Mouse (Mus musculus): Measurements from ENCODE around the gene Tpi1.
"Not testable (repeated sequence)": the region's sequence is repeated elsewhere in the genome, so short reads cannot be mapped to it uniquely, and the experiment has no call there.

The Tpi1 gene

DNA sequence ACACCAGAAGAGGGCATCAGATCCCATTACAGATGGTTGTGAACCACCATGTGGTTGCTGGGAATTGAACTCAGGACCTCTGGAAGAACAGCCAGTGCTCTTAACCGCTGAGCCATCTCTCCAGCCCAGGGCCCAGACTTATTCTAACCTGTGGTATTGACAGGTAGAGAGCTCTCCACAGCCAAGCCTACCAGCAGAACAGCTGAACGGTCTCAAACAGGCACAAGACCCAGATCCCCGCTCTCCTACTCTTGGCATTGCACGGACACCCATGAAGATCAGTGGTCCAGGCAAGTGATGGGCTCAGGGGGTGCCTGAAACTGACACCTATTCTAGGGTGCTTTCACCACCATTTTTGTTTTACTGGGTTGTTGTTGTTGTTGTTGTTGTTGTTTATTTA lies 17.1 kb upstream of the Tpi1 start:
- not testable (repeated sequence) for DNase-seq (ENCODE audit: low spot score)

DNA sequence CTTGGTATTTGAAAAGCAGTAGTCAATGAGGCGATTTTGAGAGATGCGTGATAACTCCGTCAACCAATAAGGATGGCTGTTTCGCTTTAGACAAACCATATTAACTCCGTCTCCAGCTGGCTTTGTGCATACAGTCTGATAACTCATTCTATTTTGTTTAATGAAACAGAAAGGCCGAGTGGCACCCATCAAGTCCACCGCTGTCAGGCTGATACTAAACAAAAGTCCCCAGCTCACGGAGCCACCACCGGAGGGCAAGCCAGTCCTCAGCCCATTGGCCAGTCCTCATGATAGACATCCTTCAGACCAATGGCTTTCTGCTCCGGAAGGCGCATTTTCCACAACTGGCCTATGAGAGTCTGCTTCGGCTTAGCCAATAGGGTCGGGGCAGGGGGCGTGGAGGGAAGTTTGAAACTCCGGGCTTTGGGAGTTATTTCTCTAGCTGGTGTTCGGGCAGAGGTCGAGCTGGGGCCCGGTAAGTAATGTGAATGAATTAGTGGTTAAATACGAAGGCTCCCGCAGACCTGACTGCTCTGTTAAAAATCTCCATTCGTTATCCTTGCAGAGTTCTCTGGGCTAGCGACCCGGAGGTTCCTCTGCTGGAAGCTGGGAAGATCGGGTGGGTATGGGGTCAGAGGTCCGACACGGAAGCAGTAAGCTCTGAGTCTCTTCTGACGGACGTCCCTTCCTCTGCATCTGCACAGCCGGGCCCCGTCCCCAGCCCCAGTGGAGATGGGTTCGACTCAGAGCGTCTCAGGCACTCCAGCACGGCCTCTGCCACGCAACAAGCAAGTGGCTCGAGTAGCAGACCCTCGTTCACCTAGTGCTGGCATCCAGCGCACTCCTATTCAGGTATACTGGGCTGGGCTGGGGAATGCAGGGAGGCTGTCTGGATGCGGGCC lies 16.0 kb upstream of the Tpi1 start:
- DNase-seq (ENCODE audit: low spot score) = peak; percentile 93

DNA sequence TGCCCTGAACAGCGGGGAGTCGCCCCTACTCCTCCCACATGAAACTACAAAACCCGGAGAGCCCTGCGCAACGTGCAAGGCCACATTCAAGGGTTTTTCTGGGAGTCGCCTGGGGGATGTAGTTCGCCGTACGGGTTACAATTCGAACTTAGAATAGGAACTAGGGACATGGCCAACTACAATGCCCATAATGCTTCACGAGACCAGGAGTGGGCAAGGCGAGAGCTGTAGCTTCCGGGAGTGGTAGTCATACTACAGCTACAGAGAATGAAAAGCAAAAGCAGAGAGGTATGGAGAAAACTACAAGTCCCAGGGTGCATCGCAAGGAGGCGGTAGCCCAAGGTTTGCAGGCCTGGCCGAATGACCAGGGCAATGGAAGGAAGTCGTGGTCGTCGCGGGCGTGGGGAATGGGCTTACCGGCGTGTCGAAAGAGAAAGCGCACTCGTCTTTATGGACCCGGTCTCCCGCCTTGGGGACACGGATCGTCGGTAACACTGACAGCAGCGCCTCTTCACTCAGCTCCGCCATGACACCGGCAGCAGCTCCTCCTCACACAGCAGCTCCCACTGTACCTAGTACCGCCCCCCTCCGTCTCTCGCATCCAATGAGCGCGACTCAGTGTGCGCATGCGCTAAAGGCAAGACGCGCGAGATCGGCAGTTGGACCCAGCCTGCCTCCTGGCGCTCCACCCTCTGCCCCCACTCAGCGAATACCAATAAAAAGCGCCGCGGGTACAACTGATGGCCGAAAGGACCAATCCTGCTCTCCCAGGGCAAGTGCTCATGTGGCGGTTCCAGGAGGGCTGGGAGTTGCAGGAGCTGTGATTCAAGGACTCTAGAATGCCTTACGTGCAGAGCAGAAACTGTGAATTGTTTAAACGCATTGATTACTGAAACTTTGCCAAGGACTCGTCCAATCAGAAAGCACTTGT lies 15.0 kb upstream of the Tpi1 start, which contains the start of the genes Usp5 and Cdca3:
Gene Usp5, minus strand, starts transcription at position 617 of the 931 bp plus-strand sequence.
Gene Cdca3, plus strand, starts transcription at position 680 of the 931 bp plus-strand sequence.
- DNase-seq (ENCODE audit: low spot score) = peak; percentile 100

DNA sequence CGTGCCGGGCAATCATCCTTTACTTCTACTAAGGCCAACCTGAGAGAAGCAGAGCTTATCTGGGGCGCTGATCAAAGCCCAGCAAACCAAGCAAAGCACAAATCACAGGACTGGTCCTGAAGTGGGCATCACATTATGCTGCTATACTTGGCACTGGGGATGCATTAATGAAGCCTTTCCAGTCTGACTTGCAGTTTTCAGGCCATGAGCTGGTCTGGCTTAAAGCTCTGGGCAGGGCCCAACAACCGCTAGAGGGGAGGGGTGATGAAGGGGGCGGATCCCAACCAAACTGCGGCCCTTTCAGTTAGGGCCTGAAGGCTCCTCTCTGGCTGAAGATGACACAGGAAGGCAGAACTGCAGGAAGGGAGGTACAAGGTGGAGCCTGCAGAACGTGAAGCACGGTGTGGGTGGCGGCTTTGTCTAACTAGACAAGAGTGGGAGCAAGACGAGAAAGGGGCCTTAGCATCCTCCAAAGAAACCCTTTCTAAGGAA lies 14.1 kb upstream of the Tpi1 start:
- DNase-seq (ENCODE audit: low spot score) = no peak

DNA sequence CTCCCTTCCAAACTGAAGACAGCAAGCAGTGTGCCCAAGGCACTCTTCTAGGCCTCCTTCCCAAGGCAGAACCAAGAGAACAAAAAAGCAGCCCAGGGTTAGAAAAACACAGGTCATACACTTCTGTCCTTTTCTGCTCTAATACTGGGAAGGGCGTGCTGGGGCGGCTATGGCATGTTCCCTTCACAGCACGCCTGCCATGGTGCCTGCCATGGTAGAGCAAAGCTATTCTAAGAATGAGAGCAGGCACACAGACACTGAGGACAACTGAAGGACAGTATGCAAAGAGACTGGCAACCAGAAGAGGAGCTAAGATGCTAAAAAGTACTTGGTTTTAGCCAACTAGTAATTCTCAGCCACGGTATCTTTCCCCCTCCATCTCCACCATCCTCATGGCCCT lies 8.0 kb upstream of the Tpi1 start:
- no peak for DNase-seq (ENCODE audit: low spot score)

DNA sequence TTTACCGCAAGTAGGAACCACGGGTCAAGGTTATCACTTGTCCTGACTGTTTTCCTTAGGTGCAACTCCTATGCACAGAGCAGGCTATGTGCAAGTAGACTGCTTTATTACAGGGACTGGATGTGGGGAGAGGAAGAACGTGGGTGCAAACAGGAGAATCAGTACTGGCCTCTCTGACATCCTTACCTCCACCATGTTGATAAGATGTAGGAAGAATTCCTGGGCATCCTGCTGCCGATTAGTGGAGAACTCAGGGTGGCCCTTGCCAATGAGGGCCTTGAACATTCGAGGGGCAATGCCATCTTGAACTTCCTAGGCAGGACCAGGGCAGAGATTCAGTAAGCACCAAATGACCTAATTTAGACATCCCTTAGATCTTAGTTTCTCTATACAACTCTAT lies 6.8 kb upstream of the Tpi1 start:
- no peak for DNase-seq (ENCODE audit: low spot score)

DNA sequence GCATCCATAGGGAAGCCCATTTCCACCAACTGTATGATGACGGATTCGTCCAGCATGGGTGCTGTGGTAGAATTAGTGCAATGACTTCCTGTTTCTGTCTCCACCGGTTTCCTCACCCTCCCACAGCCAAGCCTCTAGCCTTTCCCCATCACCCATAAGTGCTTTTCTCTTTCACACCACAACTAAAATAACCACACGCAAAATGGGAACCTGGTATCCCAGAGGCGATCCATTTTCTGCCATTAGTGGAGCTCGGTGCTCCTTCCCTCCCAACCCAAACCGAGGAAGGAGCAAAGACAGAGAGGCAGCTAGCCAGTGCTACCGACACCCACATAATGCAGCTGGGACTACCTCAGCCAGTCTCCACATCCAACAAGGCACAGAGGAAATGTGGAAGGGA lies 3.9 kb upstream of the Tpi1 start:
- DNase-seq (ENCODE audit: low spot score) = no peak

DNA sequence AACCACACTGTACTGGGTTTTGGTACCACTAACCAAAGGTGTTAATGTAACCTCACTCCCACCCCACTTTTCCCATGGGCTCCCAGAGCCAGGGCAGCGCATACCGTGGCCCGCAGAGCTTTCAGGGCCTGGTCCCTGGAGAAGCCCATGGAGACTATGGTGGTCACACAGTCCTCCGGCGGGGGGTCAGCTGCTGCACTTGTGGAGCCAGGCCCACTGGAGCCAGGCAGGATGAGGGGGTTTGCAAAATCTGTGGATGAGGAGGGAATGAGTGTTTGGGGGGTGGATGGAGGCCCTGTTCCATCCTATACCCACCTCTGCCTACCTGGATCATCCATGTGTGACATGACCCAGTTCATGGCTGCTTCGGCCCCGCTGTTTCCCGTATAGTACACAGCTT lies 3.5 kb upstream of the Tpi1 start:
- no peak for DNase-seq (ENCODE audit: low spot score)

DNA sequence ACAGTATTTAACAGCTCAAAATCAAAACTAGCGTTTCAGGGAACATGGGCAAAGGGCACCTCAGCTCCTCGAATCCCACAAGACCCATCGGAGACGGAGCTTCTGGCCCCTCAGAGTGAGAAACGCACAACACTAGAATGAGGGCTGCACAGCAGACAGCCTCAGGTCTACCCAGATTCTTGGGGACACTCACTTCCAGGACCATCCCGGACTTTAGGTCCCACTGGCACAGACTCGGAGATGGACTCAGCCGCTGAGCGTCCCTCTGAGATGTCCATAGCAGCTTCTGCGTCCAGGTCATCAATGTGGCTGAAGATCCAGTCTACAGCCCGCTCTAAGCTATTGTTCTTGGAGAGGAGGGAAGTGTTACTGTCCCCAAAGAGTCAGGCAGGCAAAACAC lies 3.0 kb upstream of the Tpi1 start:
- DNase-seq (ENCODE audit: low spot score) = no peak

DNA sequence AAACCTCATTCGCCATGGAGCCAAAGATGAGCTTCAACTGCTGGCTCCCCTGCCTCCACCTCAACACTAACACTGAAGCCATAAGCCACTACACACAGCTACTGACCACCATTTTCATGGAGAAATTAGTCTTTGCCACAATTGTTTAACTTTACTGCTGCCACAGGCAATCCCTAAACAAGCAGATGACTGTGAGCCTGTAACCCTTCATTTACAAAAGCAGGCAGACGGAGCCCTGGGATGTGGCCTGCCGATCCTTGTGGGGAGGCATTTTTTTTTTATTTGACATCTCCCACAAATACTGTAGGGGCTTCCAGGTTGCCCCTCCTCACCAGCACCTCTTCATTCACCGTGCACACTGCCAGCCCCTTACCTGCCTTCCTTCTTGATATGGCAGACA lies 2.5 kb upstream of the Tpi1 start:
- DNase-seq (ENCODE audit: low spot score) = no peak

DNA sequence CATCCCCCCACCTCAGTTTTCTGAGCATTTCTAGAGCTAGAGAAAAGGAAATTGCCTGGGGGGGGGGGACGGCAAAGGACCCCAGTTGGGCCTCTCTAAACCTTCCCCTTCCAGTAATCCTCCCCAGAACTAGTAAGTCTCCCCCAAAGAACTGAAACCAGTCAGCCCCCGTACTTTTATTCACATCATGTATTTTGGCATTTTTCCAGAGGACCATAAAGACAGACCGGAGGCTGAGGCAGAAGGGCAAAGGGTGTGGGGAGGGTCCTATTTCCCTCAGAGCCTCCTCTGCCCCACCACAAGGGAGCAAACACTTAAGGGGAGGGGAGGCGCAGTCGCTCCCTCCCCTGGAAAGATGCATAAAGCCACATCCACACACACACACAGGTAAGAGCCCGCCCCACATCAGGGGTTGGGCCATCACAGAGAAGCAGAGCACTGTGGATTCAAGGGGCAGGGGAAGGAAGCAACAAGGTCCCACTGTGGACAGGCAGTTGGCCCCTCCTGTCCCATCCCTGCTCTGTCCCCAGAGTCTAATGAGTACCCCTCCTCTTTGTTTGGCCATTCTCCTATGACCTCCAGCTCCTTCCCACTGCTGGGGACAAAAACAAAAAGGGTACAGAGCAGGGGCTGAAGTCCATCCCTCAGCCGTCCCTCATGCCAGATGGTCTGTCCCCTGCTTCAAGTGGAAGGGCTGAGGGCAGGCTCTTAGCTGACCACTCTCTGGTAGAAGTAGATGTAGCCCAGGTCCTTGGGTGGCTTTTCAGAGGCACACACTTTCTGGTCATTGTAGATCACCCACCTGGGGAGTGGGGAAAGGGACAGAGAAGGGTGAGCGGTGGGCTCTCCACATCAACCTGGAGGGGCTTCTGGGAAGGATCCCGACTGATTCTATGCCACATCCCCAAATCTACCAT lies 1.0 kb upstream of the Tpi1 start:
- no peak for DNase-seq (ENCODE audit: low spot score)

DNA sequence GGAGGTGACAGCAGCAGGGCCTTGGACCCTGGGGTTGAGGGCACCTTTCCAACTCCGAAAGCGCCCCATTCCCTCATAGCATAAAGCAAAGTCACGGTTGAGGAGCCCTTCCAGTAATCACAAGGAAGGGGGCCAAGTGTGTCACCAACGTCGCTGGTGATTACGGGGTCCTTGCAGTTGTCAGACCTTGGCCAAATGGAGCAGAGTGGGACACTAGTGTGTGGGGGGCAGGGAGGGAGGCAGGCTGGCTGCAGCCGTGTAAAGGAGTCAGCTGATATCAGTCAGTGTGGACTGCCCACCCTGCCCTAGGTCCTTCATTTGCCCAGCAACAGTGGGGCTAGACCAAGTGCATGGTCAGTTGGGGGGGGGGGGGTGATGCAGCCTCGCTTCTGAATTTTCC lies 352 bp upstream of the Tpi1 start:
- DNase-seq (ENCODE audit: low spot score) = no peak

DNA sequence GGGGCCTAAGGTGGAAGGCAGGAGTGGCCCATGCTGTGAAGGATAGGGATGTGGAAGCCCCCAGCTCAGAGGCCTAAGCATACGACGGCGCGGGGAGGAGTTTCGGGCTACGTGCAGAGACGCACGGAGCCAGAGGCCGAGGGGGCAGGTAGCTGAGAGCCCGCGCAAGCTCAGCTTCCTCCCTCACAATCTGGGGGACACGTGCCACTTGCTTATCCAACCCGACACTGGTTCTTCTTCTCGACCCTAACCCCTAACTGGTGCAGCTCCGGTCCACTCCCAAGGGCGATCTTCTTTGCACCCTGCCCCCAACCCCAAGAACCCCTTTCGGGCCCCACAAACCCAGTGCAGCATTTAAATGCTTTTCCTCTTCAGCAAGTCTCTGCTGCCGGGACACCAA lies 600 bp downstream of the Tpi1 start:
- no peak for DNase-seq (ENCODE audit: low spot score)

DNA sequence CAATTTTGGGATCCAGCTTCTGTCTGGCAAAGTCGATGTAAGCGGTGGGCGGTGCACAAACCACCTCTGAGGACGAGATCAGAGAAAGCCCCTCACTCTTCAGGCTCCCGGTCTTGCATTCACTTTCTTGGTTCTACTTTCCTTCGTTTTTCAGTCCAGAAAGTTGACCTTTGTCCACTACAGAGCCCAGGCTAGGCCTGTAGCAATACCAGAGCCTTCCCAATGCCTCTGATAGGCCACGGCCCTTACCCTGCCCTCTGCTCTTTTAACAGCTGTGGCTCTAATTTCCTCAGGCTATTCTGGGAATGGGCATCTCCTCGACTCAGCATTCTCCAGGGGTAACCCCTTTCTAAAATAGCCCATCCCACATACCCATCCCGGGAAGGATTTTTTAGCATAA lies 1.2 kb downstream of the Tpi1 start:
- no peak for DNase-seq (ENCODE audit: low spot score)

DNA sequence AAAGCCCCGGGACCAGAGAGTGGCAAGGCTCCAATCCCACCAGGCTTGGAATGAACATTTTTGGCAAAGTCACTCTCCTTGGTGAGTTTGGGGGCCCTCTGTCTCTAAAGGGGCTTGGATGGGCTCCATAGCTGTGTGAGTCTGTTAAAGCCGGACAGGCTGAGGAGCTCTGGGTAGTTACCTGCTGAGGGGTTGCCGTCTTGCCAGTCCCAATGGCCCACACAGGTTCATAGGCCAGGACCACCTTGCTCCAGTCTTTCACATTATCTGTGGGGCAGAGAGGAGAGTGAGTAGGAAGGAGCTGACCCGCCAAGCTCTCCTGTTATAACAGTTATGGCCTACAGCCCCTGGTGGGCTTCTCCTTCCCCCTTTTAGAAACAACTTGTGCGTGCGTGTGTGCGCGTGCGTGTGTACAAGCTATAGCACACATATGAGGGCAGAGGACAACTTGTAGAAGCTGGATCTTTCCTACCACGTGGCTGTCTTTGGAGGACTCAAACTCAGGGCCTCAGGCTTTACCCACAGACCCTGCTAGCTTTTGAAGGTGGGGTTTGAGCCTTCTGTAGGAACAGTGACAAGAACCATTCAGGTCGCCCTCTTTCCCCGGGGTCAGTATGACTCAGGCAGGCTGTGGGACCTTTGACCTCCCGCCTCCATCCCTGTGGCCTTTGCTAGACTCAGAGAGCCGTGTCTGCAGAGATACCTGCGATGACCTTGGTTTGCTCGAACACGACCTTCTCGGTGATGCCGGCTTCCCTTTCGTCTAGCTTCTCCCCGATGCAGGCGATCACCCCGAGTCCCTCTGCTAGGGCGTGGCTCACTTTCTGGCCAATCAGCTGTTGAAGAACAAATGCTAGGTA lies 2.2 kb downstream of the Tpi1 start:
- DNase-seq (ENCODE audit: low spot score) = no peak

DNA sequence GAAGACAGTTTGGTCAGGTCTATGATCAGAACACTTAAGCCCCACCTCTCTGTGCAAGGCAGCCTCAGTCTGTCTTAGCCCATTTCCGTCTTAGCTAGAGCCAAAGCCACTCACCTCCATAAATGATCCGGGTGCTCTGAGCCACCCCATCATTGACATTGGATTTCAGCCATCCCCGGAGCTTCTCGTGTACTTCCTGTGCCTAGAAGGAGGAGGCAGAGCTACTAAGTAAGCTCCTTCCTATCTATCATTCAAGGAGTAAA lies 2.8 kb downstream of the Tpi1 start:
- DNase-seq (ENCODE audit: low spot score) = no peak

DNA sequence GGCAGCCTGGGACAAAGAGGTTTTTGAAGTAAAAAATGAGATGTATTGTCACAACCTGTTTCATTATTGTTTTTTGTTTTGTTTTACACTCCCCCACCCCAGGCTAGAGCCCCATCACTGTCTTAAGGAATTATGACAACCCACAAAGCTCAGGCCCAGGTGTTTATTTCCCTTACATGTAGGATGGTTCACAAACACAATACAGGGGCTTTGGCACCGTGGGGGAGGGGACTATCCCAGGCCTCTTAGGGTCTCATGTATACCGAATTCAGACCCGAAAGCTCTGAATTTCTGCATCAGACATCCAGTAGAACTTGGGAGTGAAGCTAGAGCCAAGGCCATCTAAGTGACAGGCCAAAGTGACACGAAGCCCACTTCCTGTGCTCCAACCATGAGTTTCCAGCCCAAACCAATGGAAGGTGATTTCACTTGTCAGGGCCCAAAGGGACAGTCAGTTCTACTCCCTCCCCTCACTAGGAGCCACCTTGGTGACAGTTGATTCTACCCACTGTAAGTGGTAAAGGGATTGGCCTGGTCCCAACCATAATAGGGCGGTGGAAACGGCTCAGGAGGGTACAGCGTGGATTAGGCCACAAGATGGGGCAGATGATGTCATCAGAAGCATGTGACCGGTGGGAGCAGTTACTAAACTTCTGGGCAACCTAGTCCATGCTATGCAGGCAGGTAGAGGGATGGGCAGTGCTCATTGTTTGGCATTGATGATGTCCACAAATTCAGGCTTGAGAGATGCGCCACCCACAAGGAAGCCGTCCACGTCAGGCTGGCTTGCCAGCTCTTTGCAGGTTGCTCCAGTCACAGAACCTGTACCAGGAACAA lies 3.3 kb downstream of the Tpi1 start:
- not testable (repeated sequence) for DNase-seq (ENCODE audit: low spot score)

DNA sequence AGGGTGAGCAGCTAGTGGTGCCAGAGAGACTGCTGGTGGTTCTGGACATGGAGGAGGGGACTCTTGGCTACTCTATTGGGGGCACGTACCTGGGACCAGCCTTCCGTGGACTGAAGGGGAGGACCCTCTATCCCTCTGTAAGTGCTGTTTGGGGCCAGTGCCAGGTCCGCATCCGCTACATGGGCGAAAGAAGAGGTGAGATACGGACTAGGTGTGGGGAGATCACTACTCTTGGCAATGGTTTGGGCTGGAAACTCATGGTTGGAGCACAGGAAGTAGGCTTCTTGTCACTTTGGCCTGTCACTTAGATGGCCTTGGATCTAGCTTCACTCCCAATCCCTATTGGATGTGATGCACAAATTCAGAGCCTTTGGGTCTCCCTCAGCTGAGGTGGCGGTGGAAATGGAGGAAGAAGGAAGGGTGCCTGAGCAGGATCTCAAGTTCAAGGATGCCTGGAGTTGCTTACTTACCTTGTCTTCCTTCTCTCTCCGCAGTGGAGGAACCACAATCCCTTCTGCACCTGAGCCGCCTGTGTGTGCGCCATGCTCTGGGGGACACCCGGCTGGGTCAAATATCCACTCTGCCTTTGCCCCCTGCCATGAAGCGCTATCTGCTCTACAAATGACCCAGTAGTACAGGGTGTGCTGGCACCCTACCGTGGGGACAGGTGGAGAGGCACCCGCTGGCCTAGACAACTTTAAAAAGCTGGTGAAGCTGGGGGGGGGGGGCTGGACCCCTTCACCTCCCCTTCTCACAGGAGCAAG lies 4.1 kb downstream of the Tpi1 start:
- DNase-seq (ENCODE audit: low spot score) = no peak
